Mouse (Mus musculus) heart, adult 2 months (tissue): Measurements from ENCODE around the gene Adgrg3.

Experiments
- CTCF ChIP-seq: fragments of 200-600 bp; IDR thresholded peaks from 2 replicates; pipeline ENCODE4 v1.8.1; 2022; ENCODE audit warnings: antibody characterized with exemption, mild to moderate bottlenecking, moderate library complexity
- POLR2A ChIP-seq: fragments of 200-500 bp; IDR thresholded peaks from 2 replicates; pipeline ENCODE4 v1.6.1; 2011; ENCODE audit warnings: mild to moderate bottlenecking, low read depth, low read length, control low read depth; ENCODE audit not compliant: insufficient read depth

DNA sequence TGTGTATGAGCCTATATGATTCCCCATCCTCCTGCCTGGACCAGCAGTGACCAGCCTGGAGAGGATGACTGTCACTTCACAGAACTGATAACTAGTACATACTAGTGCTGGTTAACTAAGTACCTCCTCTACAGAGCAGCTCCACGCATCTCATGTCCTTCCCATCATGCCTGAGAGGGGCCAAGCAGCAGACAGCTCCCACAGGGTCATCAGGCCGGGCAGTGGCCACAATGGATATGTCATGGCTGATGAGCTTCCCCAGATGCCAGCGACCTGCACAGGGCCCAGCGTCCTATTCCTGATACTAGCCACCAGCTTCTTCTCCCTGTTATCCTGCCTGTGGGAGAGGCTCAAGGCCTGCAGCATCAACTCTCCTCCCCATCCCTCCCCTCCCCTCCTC is 808 bp upstream of the Adgrg3 start:
- TF ChIP-seq POLR2A (no peak), CTCF (no peak)
